Mouse (Mus musculus) lung, postnatal 0 days (tissue): ENCODE results near the gene Tbc1d5.

Experiments
- CTCF ChIP-seq: IDR thresholded peaks from 2 replicates; pipeline ENCODE4 v1.5.1; 2016; ENCODE audit warnings: antibody characterized with exemption, mild to moderate bottlenecking
- EP300 ChIP-seq: IDR thresholded peaks from 2 replicates; pipeline ENCODE4 v1.6.1; 2016; ENCODE audit warnings: antibody characterized with exemption, mild to moderate bottlenecking, control low read depth

DNA sequence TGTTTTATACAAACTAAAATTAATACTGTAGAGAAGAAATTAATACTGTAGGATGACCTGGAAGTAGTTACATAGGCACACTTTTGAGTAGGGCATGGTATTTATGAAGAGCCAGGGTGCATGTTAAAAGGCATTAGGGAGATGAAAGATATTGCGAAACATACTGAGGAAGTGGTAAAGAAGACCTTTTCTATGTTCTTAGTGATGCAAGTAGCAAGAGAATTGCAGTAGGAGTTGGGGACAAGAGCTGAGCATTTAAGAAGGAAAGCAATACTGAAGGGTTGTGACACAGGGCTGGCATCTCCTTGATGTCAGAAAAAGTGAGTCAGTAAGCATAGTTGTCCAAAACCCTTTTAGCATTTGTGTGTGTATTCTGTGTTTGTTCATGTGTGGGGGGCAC, 289.7 kb downstream of the Tbc1d5 start:
- TF ChIP-seq CTCF (no peak), EP300 (no peak)
